Mouse (Mus musculus) large intestine, adult 2 months (tissue): ENCODE data around the gene Nr1h4. TPM values are rescaled to one million over a fixed set of nuclear protein-coding genes. Genes with fewer than 3 reads are reported as not detected.
A peak's percentile ranks its signal among the peaks of the same experiment; 100 is the strongest.
"Not testable (repeated sequence)": the region's sequence is repeated elsewhere in the genome, so short reads cannot be mapped to it uniquely, and the experiment has no call there.

Experiments
- DNase-seq: peaks from one replicate; pipeline ENCODE4 v3.0.0-alpha.2; 2012; ENCODE audit warnings: low read depth, low spot score
- WGBS: fragments of 180-500 bp; shearing (Covaris S2); methylation state at CpG from one replicate; pipeline ENCODE4 v1.1.7; 2018; 5-methylcytosine and 5-hydroxymethylcytosine counted together
- polyA plus RNA-seq: library from polyadenylated mRNA; depleted of rRNA; stranded (reverse); fragments of >200 nt; gene quantifications from 2 replicates; pipeline ENCODE4 v1.2.3, GENCODE M21; 2012; rRNA removed

Nr1h4 gene
- polyA plus RNA-seq = 44.6 and 70.1 TPM in 2 replicates

- peak; percentile 86 for DNase-seq
- WGBS = 15% methylated on average over 17 of the region's 17 CpGs
These were observed at the start of gene Nr1h4 for GRCm38 (mm10) chr10:89532929-89533727. Gene Nr1h4 (minus strand): TSS chr10:89533585.

DNA sequence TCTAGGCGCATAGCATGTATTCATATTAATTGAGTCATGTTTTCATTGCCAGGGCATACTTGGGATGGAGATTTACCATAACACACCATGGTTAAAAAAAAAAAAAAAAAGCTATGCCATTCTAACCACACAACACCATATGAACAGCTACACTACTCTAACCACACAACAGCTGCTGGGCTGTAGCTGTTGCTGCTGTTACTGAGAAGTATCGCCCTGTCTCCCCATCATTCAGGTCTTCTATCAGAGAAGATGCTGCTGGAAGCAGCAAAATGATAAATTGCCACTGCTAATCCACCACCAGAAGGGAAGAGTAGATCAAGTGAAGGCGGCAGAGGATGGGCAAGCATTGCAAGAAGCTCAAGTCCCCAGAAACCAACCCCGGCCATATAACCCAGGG is 45.4 kb upstream of the Nr1h4 start:
- DNase-seq = no peak

GRCm38 (mm10) chr10:89577666-89578065 is 44.3 kb upstream of the Nr1h4 start:
- DNase-seq = no peak
- WGBS = 78% methylated on average over 3 of the region's 3 CpGs

More for the DNA sequence above, 45.4 kb upstream of the Nr1h4 start:
- 91% methylated on average over 4 of the region's 4 CpGs for WGBS

DNA sequence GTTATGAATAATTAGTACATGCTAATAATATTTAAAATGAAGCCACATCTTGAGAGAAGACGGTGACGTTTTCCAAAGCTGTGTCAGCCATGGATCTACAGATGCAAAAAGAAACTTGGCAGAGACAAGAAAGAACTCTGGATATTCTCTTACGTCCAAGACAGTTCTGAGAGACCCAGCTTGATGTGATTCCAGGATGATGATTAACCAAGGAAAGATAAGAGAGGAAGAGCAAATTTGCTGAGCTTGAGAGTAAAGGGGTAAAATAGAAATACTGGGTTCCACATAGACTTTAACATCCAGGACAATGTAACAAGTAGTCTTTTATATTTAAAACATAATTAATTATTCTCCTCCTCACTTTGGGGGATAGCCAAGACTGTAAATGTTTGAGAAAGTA is 40.0 kb upstream of the Nr1h4 start:
- WGBS = 42% methylated on average over 3 of the region's 3 CpGs
- DNase-seq = no peak

DNA sequence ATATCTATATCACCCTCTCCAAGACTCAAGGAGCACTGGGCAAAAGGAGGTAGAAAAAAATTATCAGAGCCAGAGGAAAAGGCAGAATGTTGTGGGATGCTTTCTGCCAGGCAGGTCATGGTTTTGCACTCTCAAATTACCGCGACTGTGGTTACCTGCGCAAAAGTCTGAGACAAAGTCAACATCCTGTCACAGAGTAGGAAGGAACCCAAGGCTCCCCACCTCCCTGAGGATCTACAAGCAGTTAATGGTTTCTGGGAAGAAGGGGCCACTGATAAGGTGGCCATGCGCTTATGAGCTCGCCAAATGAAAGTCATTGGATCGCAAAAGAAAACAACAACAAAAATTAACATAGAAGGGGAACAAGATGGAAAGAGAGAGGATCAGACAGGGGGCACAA is 39.6 kb upstream of the Nr1h4 start:
- no peak for DNase-seq
- 68% methylated on average over 6 of the region's 6 CpGs for WGBS

GRCm38 (mm10) chr10:89567391-89567790 is 34.0 kb upstream of the Nr1h4 start:
- 88% methylated on average over 2 of the region's 2 CpGs for WGBS
- DNase-seq = no peak

GRCm38 (mm10) chr10:89565301-89566022 is 32.1 kb upstream of the Nr1h4 start:
- DNase-seq = no peak
- 91% methylated on average over 9 of the region's 9 CpGs for WGBS

DNA sequence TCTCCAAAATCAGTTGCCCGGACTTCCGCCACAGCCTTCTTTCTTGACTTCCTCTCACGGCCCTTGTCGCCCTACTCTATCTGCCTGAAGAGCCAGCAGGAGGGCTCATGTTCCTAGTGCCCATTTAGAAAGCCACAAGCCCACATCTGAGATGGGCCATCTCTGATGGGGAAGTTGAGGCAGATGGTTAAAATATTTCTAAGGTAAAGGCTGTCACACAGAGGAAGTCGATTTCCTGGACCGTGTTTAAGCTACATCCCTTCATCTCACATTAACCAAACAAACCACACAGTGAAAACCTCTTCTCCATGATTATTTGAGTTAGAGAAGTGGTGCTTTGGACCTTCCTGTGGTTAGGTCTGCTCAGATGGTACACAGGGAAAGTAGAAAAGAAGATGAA is 28.7 kb upstream of the Nr1h4 start:
- DNase-seq = no peak
- WGBS = 85% methylated on average over 6 of the region's 6 CpGs

DNA sequence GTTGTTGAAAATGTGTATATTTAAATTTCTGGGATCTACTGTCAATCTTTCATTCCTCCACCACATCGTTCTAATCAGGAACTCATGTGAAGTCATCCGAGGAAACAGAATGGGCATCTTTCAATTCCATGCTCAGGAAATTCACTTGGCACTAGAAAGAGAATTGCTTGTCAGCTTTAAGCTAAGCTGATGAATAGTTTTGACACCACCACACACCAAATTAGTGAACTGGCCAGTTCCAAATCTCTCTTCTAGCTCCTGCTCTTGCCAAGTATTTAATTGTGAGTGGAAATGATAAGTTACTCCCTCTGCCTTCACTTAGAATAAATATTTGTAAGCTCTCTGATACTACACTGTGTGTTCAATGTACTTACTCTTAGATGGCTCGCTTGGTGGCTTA is 26.0 kb upstream of the Nr1h4 start:
- DNase-seq = no peak
- 68% methylated on average over 3 of the region's 3 CpGs for WGBS

- 78% methylated on average over 13 of the region's 13 CpGs for WGBS
- DNase-seq = not testable (repeated sequence)
These were observed 21.5 kb upstream of the Nr1h4 start for GRCm38 (mm10) chr10:89554885-89555284.

GRCm38 (mm10) chr10:89553855-89554254 is 20.5 kb upstream of the Nr1h4 start:
- DNase-seq = not testable (repeated sequence)
- WGBS = 91% methylated on average over 7 of the region's 7 CpGs

GRCm38 (mm10) chr10:89553015-89553414 is 19.6 kb upstream of the Nr1h4 start:
- no peak for DNase-seq
- WGBS = 83% methylated on average over 5 of the region's 5 CpGs

GRCm38 (mm10) chr10:89551657-89552056 is 18.3 kb upstream of the Nr1h4 start:
- no peak for DNase-seq
- WGBS = 72% methylated on average over 4 of the region's 4 CpGs

DNA sequence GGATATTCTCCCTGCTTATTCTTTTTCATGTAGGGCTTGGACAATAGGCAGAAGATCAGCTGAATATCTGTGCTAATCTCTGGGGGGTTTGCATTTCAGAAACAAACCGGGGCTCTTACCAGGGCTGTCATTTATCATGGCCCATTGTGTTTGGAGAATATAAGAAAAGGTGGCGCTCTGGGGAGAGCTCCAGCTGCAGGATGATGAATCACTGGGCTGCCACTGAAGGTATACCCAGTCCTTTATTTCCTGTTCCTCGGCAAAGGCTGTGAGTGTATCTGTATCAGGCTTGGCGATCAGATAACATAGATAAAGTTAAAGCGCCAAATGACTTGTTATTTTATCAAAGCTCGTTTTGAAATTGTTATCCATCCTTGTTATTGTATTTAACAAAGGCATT is 14.6 kb upstream of the Nr1h4 start:
- no peak for DNase-seq
- WGBS = 22% methylated on average over 6 of the region's 6 CpGs

DNA sequence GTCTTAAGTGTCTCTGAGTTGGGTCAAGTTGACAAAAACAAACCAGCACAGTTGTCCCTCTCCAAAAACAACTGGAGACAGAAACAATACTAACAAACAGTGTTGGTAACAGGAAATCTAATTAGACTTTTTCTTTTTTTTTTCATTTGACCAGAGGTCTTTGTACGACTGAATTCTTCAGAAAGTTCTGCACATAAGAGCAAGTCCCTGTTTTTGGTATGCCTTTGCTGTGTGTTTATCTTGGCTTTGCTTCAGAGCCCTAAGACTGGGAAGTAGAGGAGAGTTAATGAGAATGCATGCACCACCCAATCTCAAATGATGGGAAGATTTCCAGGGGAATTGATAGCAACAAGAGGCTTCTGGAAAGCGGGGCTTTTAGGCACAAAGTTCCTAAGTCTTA is 13.6 kb upstream of the Nr1h4 start:
- no peak for DNase-seq
- WGBS = 43% methylated on average over 2 of the region's 2 CpGs

DNA sequence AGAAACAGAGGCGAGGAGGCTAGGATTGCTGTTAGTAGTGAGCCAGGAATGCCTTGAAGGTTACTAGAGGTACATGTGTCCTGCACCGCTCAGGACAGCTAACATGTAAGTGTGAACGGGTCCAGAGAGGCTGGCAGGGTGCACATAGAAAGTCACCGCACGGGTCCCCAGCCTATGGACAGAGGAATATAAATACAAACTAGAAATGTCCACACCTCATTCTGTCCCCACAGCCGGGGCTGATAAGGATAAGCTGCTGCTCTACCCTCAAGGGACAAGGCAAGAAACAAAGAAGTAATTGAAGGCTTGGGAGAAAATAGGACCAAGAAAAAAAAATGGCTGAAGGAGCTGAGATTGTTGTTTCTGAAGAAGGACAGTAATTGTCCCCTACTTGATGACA is 10.5 kb upstream of the Nr1h4 start:
- 71% methylated on average over 6 of the region's 6 CpGs for WGBS
- no peak for DNase-seq

DNA sequence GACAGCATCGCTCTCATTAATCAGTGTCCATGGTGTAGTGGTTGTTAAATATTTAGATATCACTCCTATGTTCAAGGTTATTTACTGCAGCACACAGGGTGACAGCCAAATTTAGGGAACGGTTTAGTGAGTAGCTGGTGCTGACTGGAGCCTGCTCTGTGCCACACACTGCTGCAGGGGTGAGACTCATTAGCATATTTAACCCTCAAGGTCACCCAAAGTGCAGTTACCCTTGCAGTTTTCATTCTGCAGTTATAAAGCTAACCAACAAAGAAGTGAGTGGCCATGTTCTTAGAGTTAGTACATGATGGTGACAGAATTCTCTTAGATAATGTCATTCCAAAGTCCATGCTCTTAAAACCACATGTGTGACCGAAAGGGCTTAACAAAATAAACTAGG is 8.9 kb upstream of the Nr1h4 start:
- 79% methylated on average over 3 of the region's 3 CpGs for WGBS
- no peak for DNase-seq

DNA sequence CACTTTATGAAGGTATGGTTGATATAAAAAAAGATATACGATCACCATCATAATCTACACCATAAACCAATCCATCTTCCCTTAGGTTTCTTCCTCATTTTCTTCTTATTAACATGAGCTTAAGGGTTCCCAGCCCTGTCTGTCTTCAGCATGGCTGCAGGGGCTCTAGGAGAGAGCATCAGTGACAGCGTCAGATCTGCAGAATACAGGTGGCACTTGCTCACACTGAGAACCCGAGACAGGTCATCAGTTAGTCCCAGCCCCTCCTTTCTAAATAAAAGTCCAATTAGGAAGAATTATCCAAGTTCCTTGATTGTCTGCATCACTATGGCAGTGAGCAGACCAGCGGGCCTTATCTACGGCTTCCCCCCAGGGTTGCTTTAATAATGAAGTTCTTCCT is 934 bp downstream of the Nr1h4 start:
- DNase-seq = no peak
- 45% methylated on average over 5 of the region's 5 CpGs for WGBS

GRCm38 (mm10) chr10:89531976-89532375 is 1.4 kb downstream of the Nr1h4 start:
- WGBS = 42% methylated on average over 2 of the region's 2 CpGs
- DNase-seq = no peak

DNA sequence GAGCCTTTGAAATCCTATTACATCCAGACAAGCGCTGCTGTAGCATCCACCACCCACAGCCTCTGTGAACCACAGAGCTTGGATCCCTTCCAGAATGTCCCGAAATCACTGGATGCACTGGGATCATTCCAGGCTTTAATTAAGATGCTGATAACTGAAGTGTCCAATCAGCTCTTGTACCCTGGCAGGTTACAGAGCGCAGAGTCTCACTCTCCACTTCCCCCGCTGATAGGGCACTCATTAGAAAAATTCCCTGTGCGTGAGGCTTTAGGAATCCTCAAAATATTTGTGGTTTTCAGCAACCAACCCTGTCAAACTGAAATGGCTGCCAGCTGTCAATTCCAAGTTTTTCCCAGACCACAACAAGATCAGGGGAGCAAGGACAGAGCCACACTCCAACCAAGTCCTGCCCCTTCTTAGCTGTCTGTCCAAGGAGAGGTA is 2.2 kb downstream of the Nr1h4 start:
- no peak for DNase-seq
- 72% methylated on average over 5 of the region's 5 CpGs for WGBS

GRCm38 (mm10) chr10:89527054-89527453 is 6.3 kb downstream of the Nr1h4 start:
- 31% methylated on average over 5 of the region's 5 CpGs for WGBS
- DNase-seq = no peak
